Mouse (Mus musculus): ENCODE results near the gene Gm3020. TPM values are rescaled to one million over a fixed set of nuclear protein-coding genes. Genes with fewer than 3 reads are reported as not detected.

The Gm3020 gene
- not detected in 2 replicates for polyA plus RNA-seq (2012; ENCODE audit: low replicate concordance)

DNA sequence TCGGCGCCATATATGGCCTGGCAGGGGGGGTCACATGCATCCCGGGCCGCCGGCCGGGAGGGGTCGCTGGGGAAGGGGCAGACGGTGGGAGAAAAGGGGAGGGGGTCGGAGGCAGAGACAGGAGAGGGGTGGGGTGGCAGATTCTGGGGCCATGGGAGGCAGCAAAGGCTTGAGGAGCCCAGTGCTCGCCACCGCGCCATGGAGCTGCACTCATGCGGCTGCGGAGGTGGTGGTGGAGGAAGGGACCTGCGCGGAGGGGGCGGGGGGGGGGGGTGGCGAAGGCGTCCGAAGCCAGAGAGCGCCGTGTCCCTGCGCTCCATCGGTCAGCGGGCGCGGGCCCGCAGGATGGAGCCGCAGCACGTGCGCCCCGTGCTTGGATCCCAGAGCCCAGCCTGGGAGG lies at the start of gene Gm3020:
Gene Gm3020 (plus strand): TSS at position 301 of the 400 bp plus-strand sequence.

DNA sequence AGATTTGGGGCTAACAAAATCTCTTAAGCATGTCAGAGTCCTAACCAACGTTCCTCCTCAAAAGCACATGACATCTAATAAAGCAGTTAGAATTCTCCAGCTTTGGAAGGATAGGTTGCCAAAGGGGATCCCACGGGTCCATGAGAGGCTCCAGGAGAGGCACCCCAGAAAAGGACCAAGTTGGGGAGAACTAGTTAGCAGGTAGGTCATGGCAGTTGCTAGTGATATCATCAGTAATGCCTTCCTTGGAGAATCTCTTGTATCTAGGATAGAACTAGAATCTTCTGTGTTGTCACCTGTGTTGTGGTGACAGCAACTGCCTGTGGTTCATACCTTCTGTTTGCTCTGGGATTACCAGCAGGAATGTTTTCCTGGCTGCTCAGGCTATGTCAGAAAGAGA lies 17.6 kb upstream of the Gm3020 start, which contains the start of gene Gm3012:
Gene Gm3012 (plus strand): TSS at position 301 of the 400 bp plus-strand sequence.

GRCm38 (mm10) chr14:3688483-3688882 lies 36.7 kb downstream of the Gm3020 start, which contains the start of gene Gm3043:
TSS of gene Gm3043 (plus strand) at chr14:3688783.

Other genes with a start within 250 kb of the Gm3020 start
- not detected in 2 replicates for gene Gm10409, start 239.4 kb upstream of the Gm3020 start, polyA plus RNA-seq (2012; ENCODE audit: low replicate concordance)
- gene Gm3005, start 223.9 kb upstream of the Gm3020 start, polyA plus RNA-seq (2012; ENCODE audit: low replicate concordance): not detected in 2 replicates
- gene Gm10408, start 202.7 kb upstream of the Gm3020 start, polyA plus RNA-seq (2012; ENCODE audit: low replicate concordance): not detected in 2 replicates
- gene Gm3012, start 17.5 kb upstream of the Gm3020 start, polyA plus RNA-seq (2012; ENCODE audit: low replicate concordance): not detected in 2 replicates
- gene Gm3043, start 36.8 kb downstream of the Gm3020 start, polyA plus RNA-seq (2012; ENCODE audit: low replicate concordance): not detected in 2 replicates
- gene Gm3002, start 158.0 kb downstream of the Gm3020 start, polyA plus RNA-seq (2012; ENCODE audit: low replicate concordance): not detected in 2 replicates
- not detected in 2 replicates for gene Gm3033, start 194.2 kb downstream of the Gm3020 start, polyA plus RNA-seq (2012; ENCODE audit: low replicate concordance)
- gene Gm2916, start 232.1 kb downstream of the Gm3020 start, polyA plus RNA-seq (2012; ENCODE audit: low replicate concordance): not detected in 2 replicates